Mouse (Mus musculus): ENCODE data around the gene Bcat2. TPM values are rescaled to one million over a fixed set of nuclear protein-coding genes. Genes with fewer than 3 reads are reported as not detected.

Gene Bcat2
- polyA plus RNA-seq, 1 experiment from 2014 or later, result 44.0 TPM

DNA sequence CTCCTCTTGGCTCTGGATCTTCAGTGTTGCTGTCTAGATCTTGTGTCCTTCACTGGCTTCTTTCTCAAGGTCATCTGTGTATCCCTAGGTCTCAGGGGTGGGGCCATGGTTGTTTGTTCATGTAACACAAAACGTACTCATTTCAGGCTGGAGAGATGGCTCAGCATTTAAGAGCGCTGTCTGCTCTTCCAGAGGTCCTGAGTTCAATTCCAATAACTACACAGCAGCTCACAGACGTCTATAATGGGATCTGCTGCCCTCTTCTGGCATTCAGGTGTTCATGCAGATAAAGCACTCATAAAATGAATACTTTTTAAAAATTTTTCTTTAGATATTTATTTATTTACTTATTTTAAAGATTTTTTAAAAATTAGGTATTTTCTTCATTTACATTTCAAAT, 20.9 kb downstream of the Bcat2 start:
- no peak overlapping the region for H3K4me3 ChIP-seq (ENCODE audit: low read depth, low read length)
- no peak for ATAC-seq (ENCODE audit: low read depth)
- H3K9ac ChIP-seq (ENCODE audit: low read depth, low read length), result no peak overlapping the region
- WGBS (ENCODE audit: insufficient replicate concordance), result 45% methylated on average over 3 of the region's 3 CpGs
- no peak overlapping the region for H3K4me2 ChIP-seq (ENCODE audit: low read depth, low read length)
- H3K27me3 ChIP-seq (ENCODE audit: control insufficient read depth, insufficient read depth, low read depth, low read length), result no peaks in the 10 kb centered on the region
- no peak overlapping the region for H3K27ac ChIP-seq (ENCODE audit: low read length)
- H3K36me3 ChIP-seq (ENCODE audit: control insufficient read depth, insufficient read depth), result no peaks in the 10 kb centered on the region
- H3K4me1 ChIP-seq (ENCODE audit: control insufficient read depth, low read depth, low read length), result peaks cover 6% of the 10 kb centered on the region
- no peaks in the 10 kb centered on the region for H3K9me3 ChIP-seq (replicated peaks; ENCODE audit: control insufficient read depth, low read length)

DNA sequence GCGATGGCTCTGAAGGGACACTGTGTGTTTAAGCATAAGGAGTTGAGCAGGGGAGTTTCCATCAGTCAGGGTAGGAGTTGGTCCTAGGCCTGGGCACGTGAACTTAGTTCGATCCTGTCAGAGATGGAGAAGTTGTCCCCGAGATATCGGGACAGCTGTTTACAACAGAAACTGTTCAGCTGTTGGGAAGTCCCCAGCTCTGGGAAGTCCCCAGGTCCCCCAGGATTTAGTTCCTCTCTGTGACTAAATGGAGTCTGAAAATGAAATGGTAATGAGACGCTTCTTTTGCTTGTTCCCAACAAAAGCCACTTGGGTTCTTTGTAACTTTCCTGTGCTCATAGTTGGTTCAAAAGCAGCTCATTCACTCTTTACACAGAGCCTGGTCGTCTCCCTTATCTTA, 21.9 kb downstream of the Bcat2 start:
- no peak for ATAC-seq (ENCODE audit: low read depth)
- Histone ChIP-seq H3K4me2 (ENCODE audit: low read depth, low read length) (no peak overlapping the region), H3K27ac (ENCODE audit: low read length) (no peak overlapping the region), H3K4me1 (ENCODE audit: control insufficient read depth, low read depth, low read length) (peaks cover 6% of the 10 kb centered on the region), H3K36me3 (ENCODE audit: control insufficient read depth, insufficient read depth) (no peaks in the 10 kb centered on the region), H3K4me3 (ENCODE audit: low read depth, low read length) (no peak overlapping the region), H3K9me3 (replicated peaks; ENCODE audit: control insufficient read depth, low read length) (no peaks in the 10 kb centered on the region), H3K27me3 (ENCODE audit: control insufficient read depth, insufficient read depth, low read depth, low read length) (no peaks in the 10 kb centered on the region), H3K9ac (ENCODE audit: low read depth, low read length) (no peak overlapping the region)
- 47% methylated on average over 7 of the region's 7 CpGs for WGBS (ENCODE audit: insufficient replicate concordance)

DNA sequence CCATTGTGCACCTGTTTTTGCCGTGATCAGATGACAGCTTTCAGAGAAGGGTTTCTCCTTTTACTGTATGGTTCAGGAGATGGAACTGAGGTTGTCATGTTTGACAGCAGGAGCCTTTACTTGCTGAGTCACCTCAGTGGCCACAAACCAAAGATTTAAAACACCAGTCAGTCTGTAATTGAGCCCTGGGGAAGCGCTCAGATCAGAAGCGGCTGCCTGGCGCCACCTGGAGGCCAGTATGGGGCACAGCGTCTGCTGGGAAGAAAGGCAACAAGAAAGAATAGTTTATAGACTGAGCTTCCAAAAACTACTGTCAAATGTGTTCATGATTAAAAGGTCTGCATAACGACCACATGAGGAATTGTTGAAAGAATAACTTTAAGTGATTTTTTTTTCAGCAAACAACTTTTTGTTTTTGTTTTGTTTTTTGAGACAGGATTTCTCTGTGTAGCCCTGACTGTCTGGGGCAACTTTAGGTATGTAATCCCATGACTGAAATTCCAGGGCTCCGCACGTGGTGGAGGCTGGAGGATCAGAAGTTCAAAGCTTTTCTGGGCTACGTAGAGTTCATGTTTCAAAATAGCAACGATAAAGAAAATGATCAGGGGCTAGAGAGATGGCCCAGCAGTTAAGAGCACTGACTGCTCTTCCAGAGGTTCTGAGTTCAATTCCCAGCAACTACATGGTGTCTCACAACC, 23.3 kb downstream of the Bcat2 start:
- no peak for ATAC-seq (ENCODE audit: low read depth)
- no peaks in the 10 kb centered on the region for H3K36me3 ChIP-seq (ENCODE audit: control insufficient read depth, insufficient read depth)
- H3K4me1 ChIP-seq (ENCODE audit: control insufficient read depth, low read depth, low read length), result peaks cover 6% of the 10 kb centered on the region
- H3K27me3 ChIP-seq (ENCODE audit: control insufficient read depth, insufficient read depth, low read depth, low read length), result no peaks in the 10 kb centered on the region
- H3K9me3 ChIP-seq (replicated peaks; ENCODE audit: control insufficient read depth, low read length), result no peaks in the 10 kb centered on the region
- WGBS (ENCODE audit: insufficient replicate concordance), result 17% methylated on average over 10 of the region's 10 CpGs
- H3K9ac ChIP-seq (ENCODE audit: low read depth, low read length), result no peak overlapping the region
- no peak overlapping the region for H3K4me3 ChIP-seq (ENCODE audit: low read depth, low read length)
- H3K4me2 ChIP-seq (ENCODE audit: low read depth, low read length), result no peak overlapping the region
- H3K27ac ChIP-seq (ENCODE audit: low read length), result no peak overlapping the region

DNA sequence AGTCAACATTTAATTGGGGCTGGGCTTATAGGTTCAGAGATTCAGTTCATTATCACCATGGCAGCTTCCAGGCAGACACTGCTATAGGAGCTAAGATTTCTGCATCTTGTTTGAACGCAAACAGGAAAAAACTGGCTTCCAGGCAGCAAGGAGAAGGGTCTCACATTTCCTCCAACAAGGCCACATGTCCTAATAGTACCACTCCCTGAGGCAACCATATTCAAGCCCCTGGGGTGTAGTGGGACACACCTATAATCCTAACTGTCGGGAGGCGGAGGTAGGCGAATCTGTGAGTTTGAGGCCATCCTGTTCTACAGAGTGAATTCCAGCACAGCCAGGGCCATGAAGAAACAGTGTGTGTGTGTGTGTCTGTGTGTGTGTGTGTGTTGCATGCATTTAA, 25.2 kb downstream of the Bcat2 start:
- no peaks in the 10 kb centered on the region for H3K27me3 ChIP-seq (ENCODE audit: control insufficient read depth, insufficient read depth, low read depth, low read length)
- no peaks in the 10 kb centered on the region for H3K36me3 ChIP-seq (ENCODE audit: control insufficient read depth, insufficient read depth)
- no peak overlapping the region for H3K4me2 ChIP-seq (ENCODE audit: low read depth, low read length)
- H3K4me1 ChIP-seq (ENCODE audit: control insufficient read depth, low read depth, low read length), result peaks cover 2% of the 10 kb centered on the region
- no peaks in the 10 kb centered on the region for H3K9me3 ChIP-seq (replicated peaks; ENCODE audit: control insufficient read depth, low read length)
- H3K9ac ChIP-seq (ENCODE audit: low read depth, low read length), result no peak overlapping the region
- no peak for ATAC-seq (ENCODE audit: low read depth)
- 63% methylated on average over 4 of the region's 4 CpGs for WGBS (ENCODE audit: insufficient replicate concordance)
- H3K27ac ChIP-seq (ENCODE audit: low read length), result no peak overlapping the region
- no peak overlapping the region for H3K4me3 ChIP-seq (ENCODE audit: low read depth, low read length)

DNA sequence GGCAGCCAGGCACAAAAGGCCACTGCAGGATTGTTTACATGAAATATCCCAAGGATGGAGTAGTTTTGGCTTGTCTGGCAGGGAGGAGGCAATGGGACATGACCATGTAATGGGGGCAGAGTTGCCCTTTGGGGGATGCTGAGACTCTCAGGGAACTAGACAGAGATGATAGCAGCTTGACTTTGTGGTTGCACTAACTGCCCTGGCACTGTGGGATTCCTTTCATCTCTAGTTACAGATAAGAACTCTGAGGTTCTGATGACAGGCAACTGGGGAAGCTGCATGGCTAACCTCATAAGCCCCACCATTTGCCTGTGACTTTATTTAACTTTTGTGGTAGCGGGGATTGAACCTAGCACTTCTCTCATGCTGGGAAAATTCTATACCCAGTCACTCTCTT, 26.2 kb downstream of the Bcat2 start:
- H3K36me3 ChIP-seq (ENCODE audit: control insufficient read depth, insufficient read depth), result no peaks in the 10 kb centered on the region
- H3K4me3 ChIP-seq (ENCODE audit: low read depth, low read length), result no peak overlapping the region
- H3K4me1 ChIP-seq (ENCODE audit: control insufficient read depth, low read depth, low read length), result peaks cover 2% of the 10 kb centered on the region
- no peaks in the 10 kb centered on the region for H3K9me3 ChIP-seq (replicated peaks; ENCODE audit: control insufficient read depth, low read length)
- ATAC-seq (ENCODE audit: low read depth), result no peak
- no peaks in the 10 kb centered on the region for H3K27me3 ChIP-seq (ENCODE audit: control insufficient read depth, insufficient read depth, low read depth, low read length)
- no peak overlapping the region for H3K9ac ChIP-seq (ENCODE audit: low read depth, low read length)
- 43% methylated on average over 1 of the region's 1 CpGs for WGBS (ENCODE audit: insufficient replicate concordance)
- no peak overlapping the region for H3K4me2 ChIP-seq (ENCODE audit: low read depth, low read length)
- no peak overlapping the region for H3K27ac ChIP-seq (ENCODE audit: low read length)

DNA sequence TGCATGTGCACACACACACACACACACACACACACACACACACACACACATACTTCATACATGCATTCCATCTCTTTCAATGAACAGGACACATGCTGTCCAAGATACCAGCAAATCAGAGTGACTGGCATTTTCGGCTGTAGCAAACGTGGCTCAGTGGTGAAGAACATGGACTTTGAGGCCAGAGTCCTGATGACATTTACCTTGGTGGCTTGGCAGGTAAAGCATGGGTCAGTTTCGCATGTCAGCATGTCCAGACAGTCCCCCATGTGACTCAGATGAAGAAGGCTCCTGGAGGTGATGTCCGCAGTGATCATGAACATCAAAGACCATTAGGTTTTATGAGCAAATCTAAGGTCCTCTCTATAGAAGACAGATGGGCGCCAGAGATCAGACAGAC, 27.1 kb downstream of the Bcat2 start:
- WGBS (ENCODE audit: insufficient replicate concordance), result 55% methylated on average over 5 of the region's 5 CpGs
- no peak overlapping the region for H3K4me3 ChIP-seq (ENCODE audit: low read depth, low read length)
- no peaks in the 10 kb centered on the region for H3K9me3 ChIP-seq (replicated peaks; ENCODE audit: control insufficient read depth, low read length)
- H3K4me1 ChIP-seq (ENCODE audit: control insufficient read depth, low read depth, low read length), result peaks cover 2% of the 10 kb centered on the region
- no peak overlapping the region for H3K9ac ChIP-seq (ENCODE audit: low read depth, low read length)
- H3K36me3 ChIP-seq (ENCODE audit: control insufficient read depth, insufficient read depth), result no peaks in the 10 kb centered on the region
- no peak for ATAC-seq (ENCODE audit: low read depth)
- H3K27ac ChIP-seq (ENCODE audit: low read length), result no peak overlapping the region
- no peak overlapping the region for H3K4me2 ChIP-seq (ENCODE audit: low read depth, low read length)
- H3K27me3 ChIP-seq (ENCODE audit: control insufficient read depth, insufficient read depth, low read depth, low read length), result no peaks in the 10 kb centered on the region

DNA sequence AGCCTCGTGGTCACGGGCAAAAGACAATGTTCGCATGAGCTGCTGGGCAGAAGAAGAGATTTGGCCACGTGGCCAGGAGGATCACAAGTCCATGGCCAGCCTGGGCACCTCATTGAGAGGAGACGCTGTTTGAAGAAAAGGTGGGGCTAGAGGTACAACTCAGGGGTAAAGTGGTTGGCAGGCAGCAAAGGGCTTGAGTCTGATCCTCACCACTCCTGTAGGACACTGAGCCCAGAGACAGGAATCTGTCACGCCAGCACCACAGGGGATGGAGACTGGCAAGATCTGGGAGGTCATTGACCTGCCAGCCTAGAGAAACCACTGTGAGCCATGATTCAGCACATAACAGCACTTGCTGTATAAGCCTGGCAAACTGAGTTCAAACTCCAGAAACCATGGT, 27.6 kb downstream of the Bcat2 start:
- no peak for ATAC-seq (ENCODE audit: low read depth)
- Histone ChIP-seq H3K9ac (ENCODE audit: low read depth, low read length) (no peak overlapping the region), H3K4me3 (ENCODE audit: low read depth, low read length) (no peak overlapping the region), H3K9me3 (replicated peaks; ENCODE audit: control insufficient read depth, low read length) (no peaks in the 10 kb centered on the region), H3K36me3 (ENCODE audit: control insufficient read depth, insufficient read depth) (no peaks in the 10 kb centered on the region), H3K27ac (ENCODE audit: low read length) (no peak overlapping the region), H3K4me2 (ENCODE audit: low read depth, low read length) (no peak overlapping the region), H3K4me1 (ENCODE audit: control insufficient read depth, low read depth, low read length) (no peaks in the 10 kb centered on the region; the same call in none of the 2 replicates), H3K27me3 (ENCODE audit: control insufficient read depth, insufficient read depth, low read depth, low read length) (no peaks in the 10 kb centered on the region)
- 70% methylated on average over 6 of the region's 6 CpGs for WGBS (ENCODE audit: insufficient replicate concordance)

DNA sequence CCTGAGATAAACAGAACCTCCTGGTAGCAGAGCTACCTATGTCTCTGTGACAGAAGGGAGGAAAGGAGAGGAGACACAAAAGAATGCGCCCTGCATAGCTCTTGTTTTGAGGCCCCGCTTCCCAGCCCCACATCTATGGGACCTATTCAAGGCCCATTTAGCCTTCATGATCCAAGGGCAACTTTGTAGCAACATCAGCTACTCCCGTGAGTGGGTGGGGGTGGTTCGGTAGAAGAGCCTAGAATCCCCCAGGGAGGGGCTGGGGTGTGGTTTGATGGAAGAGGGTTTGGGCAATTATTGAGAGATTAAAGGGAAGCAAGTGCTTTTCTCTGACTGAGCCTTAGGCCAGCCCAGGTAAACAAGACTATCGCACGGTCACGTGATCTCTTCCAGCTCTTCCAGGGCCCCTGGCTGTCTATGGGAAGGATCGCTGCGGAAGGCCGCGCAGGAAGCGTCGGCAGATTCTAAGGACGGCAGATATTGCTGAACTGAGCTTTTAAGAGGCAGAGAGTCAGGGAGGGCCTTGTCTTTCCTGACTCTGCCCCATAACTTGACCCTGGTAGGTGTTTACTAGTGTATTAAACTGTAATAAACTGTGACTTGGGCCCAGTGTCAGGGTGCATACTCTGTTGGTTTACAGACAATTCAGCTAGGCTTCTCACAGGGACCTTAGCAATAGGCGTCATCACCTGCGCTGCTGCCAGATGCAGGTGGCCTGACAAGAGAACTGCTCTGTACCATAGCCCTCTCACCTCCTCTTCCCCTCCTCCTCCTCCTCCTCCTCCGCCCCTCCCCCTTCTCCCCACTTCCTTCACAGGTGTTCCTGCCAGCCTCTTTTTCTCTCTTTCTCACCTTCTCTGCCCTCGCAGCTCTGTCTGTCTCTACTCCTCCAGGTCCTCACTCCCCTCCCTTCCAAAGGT, 29.3 kb downstream of the Bcat2 start:
- Histone ChIP-seq H3K36me3 (ENCODE audit: control insufficient read depth, insufficient read depth) (no peaks in the 10 kb centered on the region), H3K27me3 (ENCODE audit: control insufficient read depth, insufficient read depth, low read depth, low read length) (no peaks in the 10 kb centered on the region), H3K9me3 (replicated peaks; ENCODE audit: control insufficient read depth, low read length) (no peaks in the 10 kb centered on the region), H3K9ac (ENCODE audit: low read depth, low read length) (no peak overlapping the region), H3K4me1 (ENCODE audit: control insufficient read depth, low read depth, low read length) (no peaks in the 10 kb centered on the region; the same call in none of the 2 replicates), H3K4me3 (ENCODE audit: low read depth, low read length) (no peak overlapping the region), H3K27ac (ENCODE audit: low read length) (no peak overlapping the region), H3K4me2 (ENCODE audit: low read depth, low read length) (no peak overlapping the region)
- no peak for ATAC-seq (ENCODE audit: low read depth)
- 57% methylated on average over 18 of the region's 18 CpGs for WGBS (ENCODE audit: insufficient replicate concordance)

DNA sequence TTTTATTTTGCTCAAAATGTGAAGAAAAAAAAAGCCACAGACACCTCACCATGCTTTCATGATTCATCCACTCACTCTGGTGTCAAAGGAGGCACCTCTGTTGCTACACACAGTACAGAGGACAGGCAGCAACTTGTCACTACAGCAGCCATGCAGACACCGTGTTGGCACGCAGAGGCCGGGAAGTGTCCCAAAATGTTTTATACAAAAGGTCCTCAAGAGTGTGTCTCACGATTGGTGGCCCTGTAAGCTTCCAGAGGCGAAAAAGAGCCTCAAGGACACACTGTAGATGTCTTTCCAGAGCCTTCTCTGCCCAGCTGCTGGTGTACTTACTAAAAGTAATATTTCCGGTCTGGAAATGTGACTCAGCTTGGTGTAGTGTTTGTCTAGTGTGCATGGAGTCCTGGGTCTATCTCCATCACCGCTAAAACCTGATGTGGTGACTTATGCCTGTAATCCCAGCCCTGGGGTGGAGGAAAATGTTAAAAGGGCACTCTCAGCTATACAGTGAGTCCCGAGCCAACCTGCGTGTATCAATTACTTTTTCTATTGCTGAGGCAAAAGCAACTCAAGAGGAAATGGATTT, 35.8 kb downstream of the Bcat2 start:
- no peaks in the 10 kb centered on the region for H3K4me1 ChIP-seq (ENCODE audit: control insufficient read depth, low read depth, low read length)
- H3K9ac ChIP-seq (ENCODE audit: low read depth, low read length), result no peak overlapping the region
- no peaks in the 10 kb centered on the region for H3K9me3 ChIP-seq (replicated peaks; ENCODE audit: control insufficient read depth, low read length)
- H3K4me2 ChIP-seq (ENCODE audit: low read depth, low read length), result no peak overlapping the region
- WGBS (ENCODE audit: insufficient replicate concordance), result 56% methylated on average over 9 of the region's 9 CpGs
- ATAC-seq (ENCODE audit: low read depth), result no peak
- H3K4me3 ChIP-seq (ENCODE audit: low read depth, low read length), result no peak overlapping the region
- no peak overlapping the region for H3K27ac ChIP-seq (ENCODE audit: low read length)
- H3K27me3 ChIP-seq (ENCODE audit: control insufficient read depth, insufficient read depth, low read depth, low read length), result no peaks in the 10 kb centered on the region
- H3K36me3 ChIP-seq (ENCODE audit: control insufficient read depth, insufficient read depth), result no peaks in the 10 kb centered on the region
